Mouse (Mus musculus): ENCODE measurements at regions not wholly inside any gene's neighbourhood (a gene's known extent, or its start where the extent isn't known, plus 50 kb on each side); places are given as distances from the start of the nearest gene placed in this dataset.

GRCm38 (mm10) chr14:72151676-72152075 lies 340.0 kb downstream of the Gm9195 start:
- no peak for TF ChIP-seq USF1 (IDR thresholded peaks at IDR 0.05; ENCODE audit: low read depth)
- TF ChIP-seq E2F4 (IDR thresholded peaks at IDR 0.05; ENCODE audit: insufficient read depth), result no peak
- TF ChIP-seq POLR2A (IDR thresholded peaks at IDR 0.05; ENCODE audit: insufficient read length, low read depth), result no peak
- TF ChIP-seq MYOG (IDR thresholded peaks at IDR 0.05; ENCODE audit: control insufficient read depth in 1 of 3, insufficient read depth in 1 of 3, insufficient read length in 2 of 3, low read depth in 2 of 3), result no peak
- TF ChIP-seq TCF3 (IDR thresholded peaks at IDR 0.05; ENCODE audit: insufficient read length, low read depth), result no peak
- TF ChIP-seq MYOD1 (IDR thresholded peaks at IDR 0.05; ENCODE audit: control insufficient read depth in 1 of 3, insufficient read length in 2 of 3, low read depth in 2 of 3), result no peak
- no peak for TF ChIP-seq TCF12 (IDR thresholded peaks at IDR 0.05; ENCODE audit: insufficient read depth, poor library complexity, severe bottlenecking)
- TF ChIP-seq MAX (IDR thresholded peaks at IDR 0.05; ENCODE audit: low read depth), result no peak
- no peak for TF ChIP-seq POLR2AphosphoS2 (IDR thresholded peaks at IDR 0.05; ENCODE audit: insufficient read length, low read depth)
- no peak for TF ChIP-seq SRF (IDR thresholded peaks at IDR 0.05; ENCODE audit: control insufficient read depth, insufficient read length, low read depth)
- no peak for TF ChIP-seq CEBPB (IDR thresholded peaks at IDR 0.05; ENCODE audit: insufficient read depth, poor library complexity, severe bottlenecking)
- TF ChIP-seq REST (IDR thresholded peaks at IDR 0.05; ENCODE audit: insufficient read depth, insufficient read length), result no peak
